Mouse (Mus musculus): ENCODE data around the gene Dpy19l3.

Gene Dpy19l3

DNA sequence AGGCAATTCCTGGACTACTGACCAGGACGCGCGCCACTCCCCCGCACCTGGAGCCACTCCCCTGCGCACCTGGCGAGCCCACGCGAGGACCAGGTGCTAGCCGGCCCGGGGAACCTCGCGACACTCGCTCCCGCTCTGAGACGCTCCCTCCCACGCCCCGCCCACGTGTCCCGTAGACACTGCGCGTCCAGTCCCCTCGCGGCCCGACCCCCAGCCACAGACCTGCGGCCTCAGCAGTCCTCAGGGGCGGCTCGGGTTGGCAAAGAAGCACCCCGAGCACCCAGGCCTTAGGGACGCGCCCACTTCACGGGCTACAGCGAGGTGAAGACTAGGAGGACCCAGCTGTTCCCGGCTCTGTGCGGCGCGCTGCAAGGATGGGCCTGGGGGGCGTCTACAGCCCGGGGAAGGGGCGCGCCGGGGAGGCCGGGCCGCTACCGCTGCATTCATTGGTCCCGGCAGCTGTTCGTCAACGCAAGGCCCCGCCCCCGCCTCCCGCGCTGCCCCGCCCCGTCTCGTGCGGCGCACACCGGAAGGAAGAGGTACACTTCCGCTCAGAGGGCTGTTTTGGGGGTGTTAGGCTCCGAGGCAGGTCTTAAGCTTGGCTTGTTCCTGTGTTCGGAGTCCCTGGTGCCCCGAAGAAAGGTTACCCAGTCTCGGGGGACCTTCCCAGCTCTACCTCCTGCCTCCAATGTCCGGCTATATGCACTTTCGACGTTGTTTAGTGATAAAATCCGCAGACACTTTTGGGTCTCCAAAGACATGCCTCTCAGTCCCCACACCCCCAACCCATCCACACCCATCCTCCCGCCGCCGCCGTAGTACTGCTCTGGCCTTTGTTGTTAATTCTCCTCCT lies at the start of gene Dpy19l3:
Dpy19l3 (minus strand) TSS at position 422 of the 853 bp plus-strand sequence.
- in situ Hi-C loops (cut with MboI; ENCODE audit: low pct_unique_long_range_greater_than_20kb in 1 of 2, low sequenced_read_pairs in 2 of 2, unreplicated experiment in 1 of 2), result no loop called here

DNA sequence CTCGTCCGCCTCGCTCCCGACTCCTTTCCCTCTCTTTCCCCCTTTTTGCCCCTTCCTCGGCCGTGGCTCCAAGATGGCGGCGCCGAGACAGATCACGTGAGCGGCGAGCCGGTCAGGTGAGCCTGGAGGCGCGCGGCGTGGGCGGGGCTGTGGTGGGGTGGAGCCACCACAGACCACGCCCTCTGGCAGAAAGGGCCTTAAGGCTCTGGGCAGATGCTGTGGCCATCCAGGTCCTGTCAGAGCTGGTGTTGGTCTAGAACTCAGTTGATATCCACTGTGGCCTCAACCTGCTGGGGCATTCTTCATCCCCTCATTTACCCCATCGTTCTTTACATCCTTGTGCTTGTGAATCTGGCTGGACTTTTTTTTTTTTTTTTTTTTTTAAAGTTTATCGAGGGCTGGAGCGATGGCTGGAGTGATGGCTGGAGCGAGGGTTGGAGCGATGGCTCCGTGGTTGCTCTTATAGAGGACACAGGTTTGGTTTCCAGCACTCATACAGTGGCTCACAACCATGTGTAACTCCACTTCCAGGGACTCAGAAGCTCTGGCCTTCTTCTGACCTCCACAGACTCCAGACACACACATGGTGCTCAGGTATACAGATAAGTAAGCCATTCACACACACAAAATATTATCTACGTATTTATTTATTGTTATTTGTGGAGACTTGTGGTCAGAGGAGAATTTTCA lies 48.8 kb upstream of the Dpy19l3 start, which contains the start of gene Zfp507:
Zfp507 (minus strand) TSS at position 98 of the 690 bp plus-strand sequence.
- in situ Hi-C loops (cut with MboI; ENCODE audit: low pct_unique_long_range_greater_than_20kb in 1 of 2, low sequenced_read_pairs in 2 of 2, unreplicated experiment in 1 of 2), result no loop called here

- in situ Hi-C loops (cut with MboI; ENCODE audit: low pct_unique_long_range_greater_than_20kb in 1 of 2, low sequenced_read_pairs in 2 of 2, unreplicated experiment in 1 of 2), result no loop called here
Measured at GRCm38 (mm10) chr7:35802201-35802905, 48.1 kb upstream of the Dpy19l3 start.

GRCm38 (mm10) chr7:35796123-35796522 lies 41.9 kb upstream of the Dpy19l3 start:
- in situ Hi-C loops (cut with MboI; ENCODE audit: low pct_unique_long_range_greater_than_20kb in 1 of 2, low sequenced_read_pairs in 2 of 2, unreplicated experiment in 1 of 2), result no loop called here

DNA sequence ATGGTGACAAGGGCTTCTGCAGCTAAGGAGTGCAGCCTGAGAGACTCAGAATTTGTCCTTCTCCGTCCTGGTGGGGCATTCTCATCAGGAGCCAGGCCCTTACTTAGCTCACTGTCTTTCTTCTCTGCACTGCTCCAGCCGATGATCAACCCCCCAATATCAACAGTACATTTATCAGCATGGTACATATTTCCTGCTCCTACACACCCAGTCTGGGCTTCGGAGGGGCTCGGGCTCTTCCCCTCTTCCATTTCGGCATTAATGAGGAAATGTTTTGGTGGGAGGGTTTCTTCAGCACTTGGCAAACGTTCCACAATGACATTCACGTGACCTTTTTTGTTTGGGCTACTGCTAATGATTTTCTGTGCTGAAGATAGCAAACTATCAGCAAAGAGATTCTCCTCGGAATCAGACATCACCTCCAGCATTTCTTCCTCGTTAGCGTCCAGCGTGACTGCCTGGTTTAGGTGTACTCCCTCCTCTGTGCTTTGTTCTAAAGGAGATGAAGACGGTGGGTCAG lies 40.0 kb upstream of the Dpy19l3 start:
- in situ Hi-C loops (cut with MboI; ENCODE audit: low pct_unique_long_range_greater_than_20kb in 1 of 2, low sequenced_read_pairs in 2 of 2, unreplicated experiment in 1 of 2), result no loop called here

- in situ Hi-C loops (cut with MboI; ENCODE audit: low pct_unique_long_range_greater_than_20kb in 1 of 2, low sequenced_read_pairs in 2 of 2, unreplicated experiment in 1 of 2), result no loop called here
Measured at GRCm38 (mm10) chr7:35792150-35792848, 38.0 kb upstream of the Dpy19l3 start.

GRCm38 (mm10) chr7:35790926-35791325 lies 36.7 kb upstream of the Dpy19l3 start:
- in situ Hi-C loops (cut with MboI; ENCODE audit: low pct_unique_long_range_greater_than_20kb in 1 of 2, low sequenced_read_pairs in 2 of 2, unreplicated experiment in 1 of 2), result no loop called here

- in situ Hi-C loops (cut with MboI; ENCODE audit: low pct_unique_long_range_greater_than_20kb in 1 of 2, low sequenced_read_pairs in 2 of 2, unreplicated experiment in 1 of 2), result no loop called here
Measured at GRCm38 (mm10) chr7:35790201-35790600, 35.9 kb upstream of the Dpy19l3 start.

DNA sequence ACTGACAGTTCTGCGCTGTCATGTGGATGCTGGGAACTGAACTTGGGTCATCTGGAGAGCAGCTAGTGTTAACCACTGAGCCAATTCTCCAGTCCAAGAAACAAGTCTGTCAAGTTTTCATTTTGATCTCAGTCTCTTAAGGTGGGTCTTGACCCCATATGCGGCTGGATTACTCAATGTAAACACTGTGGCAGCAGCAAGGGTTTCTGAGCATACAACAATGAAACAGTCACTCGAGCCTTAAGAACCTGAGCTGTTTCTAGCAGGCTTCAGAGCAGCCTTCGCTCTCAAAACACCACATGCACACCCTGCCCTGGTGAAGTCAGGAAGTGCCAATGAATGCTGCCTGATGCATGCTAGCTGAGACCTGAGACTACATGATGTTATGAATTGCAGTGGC lies 31.3 kb upstream of the Dpy19l3 start:
- in situ Hi-C loops (cut with MboI; ENCODE audit: low pct_unique_long_range_greater_than_20kb in 1 of 2, low sequenced_read_pairs in 2 of 2, unreplicated experiment in 1 of 2), result no loop called here

GRCm38 (mm10) chr7:35782252-35782651 lies 28.0 kb upstream of the Dpy19l3 start:
- in situ Hi-C loops (cut with MboI; ENCODE audit: low pct_unique_long_range_greater_than_20kb in 1 of 2, low sequenced_read_pairs in 2 of 2, unreplicated experiment in 1 of 2), result no loop called here

- in situ Hi-C loops (cut with MboI; ENCODE audit: low pct_unique_long_range_greater_than_20kb in 1 of 2, low sequenced_read_pairs in 2 of 2, unreplicated experiment in 1 of 2), result no loop called here
Measured at GRCm38 (mm10) chr7:35774127-35774526, 19.9 kb upstream of the Dpy19l3 start.

DNA sequence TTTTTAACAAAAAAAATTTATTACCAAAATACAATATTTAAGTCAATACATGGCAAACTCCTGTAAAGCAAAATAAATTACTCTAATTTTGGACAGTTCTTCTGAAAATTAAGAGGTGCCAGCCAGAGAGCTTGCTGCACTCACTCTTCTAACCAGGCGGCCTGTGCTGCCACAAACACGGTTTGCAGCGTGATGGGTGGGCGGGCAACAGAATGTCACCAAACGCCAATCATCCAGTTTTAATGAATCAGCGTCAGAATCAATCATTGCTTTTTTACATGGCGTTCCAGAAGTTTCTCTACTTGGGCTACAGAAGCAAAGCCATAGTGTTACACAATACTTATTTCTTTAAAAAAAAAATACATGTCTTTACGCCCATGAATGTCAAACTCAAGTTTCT lies 18.1 kb upstream of the Dpy19l3 start:
- in situ Hi-C loops (cut with MboI; ENCODE audit: low pct_unique_long_range_greater_than_20kb in 1 of 2, low sequenced_read_pairs in 2 of 2, unreplicated experiment in 1 of 2), result no loop called here

GRCm38 (mm10) chr7:35771106-35771505 lies 16.9 kb upstream of the Dpy19l3 start:
- in situ Hi-C loops (cut with MboI; ENCODE audit: low pct_unique_long_range_greater_than_20kb in 1 of 2, low sequenced_read_pairs in 2 of 2, unreplicated experiment in 1 of 2), result no loop called here

DNA sequence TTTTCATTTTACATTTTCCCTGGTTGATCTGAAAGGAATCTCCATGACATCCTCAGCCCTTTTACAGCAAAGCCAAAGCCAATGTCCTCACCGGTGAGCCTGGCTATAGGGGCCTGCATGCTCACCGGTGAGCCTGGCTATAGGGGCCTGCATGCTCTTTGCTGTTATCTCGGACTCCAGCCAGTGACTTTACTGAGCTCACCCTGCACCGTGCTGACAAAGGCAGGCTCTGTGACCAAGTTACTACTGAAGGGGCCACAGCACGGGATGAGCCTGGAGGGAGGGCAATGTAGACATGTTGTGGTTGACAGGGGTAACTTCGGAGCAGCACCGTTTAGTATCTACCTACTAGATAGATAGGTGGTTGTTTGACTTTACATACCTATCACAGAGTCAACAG lies 15.9 kb upstream of the Dpy19l3 start:
- in situ Hi-C loops (cut with MboI; ENCODE audit: low pct_unique_long_range_greater_than_20kb in 1 of 2, low sequenced_read_pairs in 2 of 2, unreplicated experiment in 1 of 2), result no loop called here

- in situ Hi-C loops (cut with MboI; ENCODE audit: low pct_unique_long_range_greater_than_20kb in 1 of 2, low sequenced_read_pairs in 2 of 2, unreplicated experiment in 1 of 2), result no loop called here
Measured at GRCm38 (mm10) chr7:35764461-35764860, 10.2 kb upstream of the Dpy19l3 start.

- in situ Hi-C loops (cut with MboI; ENCODE audit: low pct_unique_long_range_greater_than_20kb in 1 of 2, low sequenced_read_pairs in 2 of 2, unreplicated experiment in 1 of 2), result no loop called here
Measured at GRCm38 (mm10) chr7:35761801-35762200, 7.5 kb upstream of the Dpy19l3 start.

GRCm38 (mm10) chr7:35759602-35760001 lies 5.3 kb upstream of the Dpy19l3 start:
- in situ Hi-C loops (cut with MboI; ENCODE audit: low pct_unique_long_range_greater_than_20kb in 1 of 2, low sequenced_read_pairs in 2 of 2, unreplicated experiment in 1 of 2), result loop anchor here in 1 of 2 experiments (5.0 kb wide), 1 partner anchor 93 kb away; no protein-coding TSS in a partner anchor
